Mouse (Mus musculus) forebrain, embryonic 16.5 days (tissue): ENCODE data around the gene Rasgrf2. TPM values are rescaled to one million over a fixed set of nuclear protein-coding genes. Genes with fewer than 3 reads are reported as not detected.

Source experiments
- ATAC-seq: fragments of 200-750 bp; cut with Nextera tagmentation; 2 replicates; pipeline ENCODE4 v1.8.0; 2017; ENCODE audit warnings: mild to moderate bottlenecking, moderate library complexity
- H3K27ac ChIP-seq: fragments of 300-500 bp; sonication (generic); 2 replicates; pipeline ENCODE4 v1.5.1; 2014; ENCODE audit warnings: low read length, control low read depth
- H3K27me3 ChIP-seq: fragments of 300-500 bp; sonication (generic); replicated peaks from 2 replicates; pipeline ENCODE4 v1.6.1; 2014; ENCODE audit warnings: low read length; ENCODE audit not compliant: control insufficient read depth, insufficient read depth
- H3K36me3 ChIP-seq: fragments of 300-500 bp; sonication (generic); 2 replicates; pipeline ENCODE4 v1.6.1; 2014; ENCODE audit not compliant: control insufficient read depth, insufficient read depth
- H3K4me1 ChIP-seq: fragments of 300-500 bp; sonication (generic); replicated peaks from 2 replicates; pipeline ENCODE4 v1.6.1; 2014; ENCODE audit warnings: low read length; ENCODE audit not compliant: control insufficient read depth, insufficient read depth
- H3K4me2 ChIP-seq: fragments of 300-500 bp; sonication (generic); 2 replicates; pipeline ENCODE4 v1.6.1; 2014; ENCODE audit warnings: mild to moderate bottlenecking, low read length, control low read depth
- H3K4me3 ChIP-seq: fragments of 300-500 bp; sonication (generic); replicated peaks from 2 replicates; pipeline ENCODE4 v1.5.1; 2014; ENCODE audit warnings: mild to moderate bottlenecking, low read length, control low read depth
- H3K9ac ChIP-seq: fragments of 300-500 bp; sonication (generic); replicated peaks from 2 replicates; pipeline ENCODE4 v1.6.1; 2014; ENCODE audit warnings: low read depth, low read length, control low read depth
- H3K9me3 ChIP-seq: fragments of 300-500 bp; sonication (generic); 2 replicates; pipeline ENCODE4 v1.6.1; 2016; ENCODE audit warnings: low read length; ENCODE audit not compliant: control insufficient read depth
- WGBS: fragments of 180-500 bp; shearing (Covaris S2); extraction: QIAGEN DNeasy Blood & Tissue Kit; methylation state at CpG from one replicate; pipeline ENCODE4 v1.1.7; 2014; 5-methylcytosine and 5-hydroxymethylcytosine counted together
- polyA plus RNA-seq: library from polyadenylated mRNA; unstranded; fragments of >200 nt; fragmentation: Nextera tagmentation; extraction: Ambion mirVana; gene quantifications from 2 replicates; pipeline ENCODE4 v1.2.1, GENCODE M21; 2015

The Rasgrf2 gene
- polyA plus RNA-seq, 1 experiment from 2014 or later: 4.0 TPM

DNA sequence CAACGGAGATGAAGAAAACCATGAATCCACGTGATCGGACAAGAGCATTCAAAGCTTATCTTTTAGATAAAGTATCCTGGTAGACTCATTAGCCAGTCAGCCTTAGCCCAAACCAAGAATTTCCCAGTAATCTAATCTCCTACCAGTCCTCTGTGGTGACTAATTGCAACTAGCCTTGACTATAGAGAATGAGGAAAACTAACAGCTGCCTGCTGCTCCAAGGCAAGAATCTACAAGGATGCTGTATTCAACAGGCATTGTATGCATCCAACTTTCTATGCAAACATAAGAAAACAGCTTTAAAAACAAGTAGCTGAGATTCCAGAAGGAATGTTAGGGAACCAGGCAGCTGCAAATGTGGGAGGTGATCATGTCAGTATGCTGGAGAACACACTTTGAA is 149.4 kb downstream of the Rasgrf2 start:
- H3K27ac ChIP-seq: no peak overlapping the region
- no peak overlapping the region for H3K4me3 ChIP-seq
- ATAC-seq: no peak
- no peak overlapping the region for H3K9ac ChIP-seq
- no peaks in the 10 kb centered on the region for H3K9me3 ChIP-seq
- no peak overlapping the region for H3K4me2 ChIP-seq
- H3K36me3 ChIP-seq: no peaks in the 10 kb centered on the region
- WGBS: 91% methylated on average over 3 of the region's 3 CpGs
- H3K4me1 ChIP-seq: peaks cover 5% of the 10 kb centered on the region; the same call in 1 of the 2 replicates
- no peaks in the 10 kb centered on the region for H3K27me3 ChIP-seq

GRCm38 (mm10) chr13:91981414-91981813 is 150.0 kb downstream of the Rasgrf2 start:
- H3K36me3 ChIP-seq: no peaks in the 10 kb centered on the region
- no peak overlapping the region for H3K4me2 ChIP-seq
- no peaks in the 10 kb centered on the region for H3K27me3 ChIP-seq
- H3K4me1 ChIP-seq: peaks cover 5% of the 10 kb centered on the region; the same call in 1 of the 2 replicates
- no peaks in the 10 kb centered on the region for H3K9me3 ChIP-seq
- no peak for ATAC-seq
- no peak overlapping the region for H3K27ac ChIP-seq
- H3K4me3 ChIP-seq: no peak overlapping the region
- 88% methylated on average over 1 of the region's 1 CpGs for WGBS
- no peak overlapping the region for H3K9ac ChIP-seq

DNA sequence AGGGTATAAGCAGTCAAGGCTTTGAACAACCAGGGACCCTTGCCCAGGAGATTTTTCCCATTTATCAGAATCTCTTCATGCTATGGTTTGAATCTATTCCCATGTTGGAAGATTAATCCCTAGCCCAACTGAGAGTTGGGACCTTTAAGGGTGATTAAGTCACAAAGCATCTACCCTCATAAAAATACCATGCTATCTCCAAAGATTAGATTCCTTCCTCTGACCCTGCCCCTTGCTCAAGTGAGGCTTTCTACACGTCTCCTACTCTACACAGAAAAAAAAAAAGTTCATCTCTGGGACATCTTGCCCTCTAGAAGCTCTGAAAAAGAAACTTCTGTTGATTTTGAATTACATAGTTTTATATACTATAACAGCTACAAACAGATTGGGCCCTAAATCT is 154.5 kb downstream of the Rasgrf2 start:
- H3K9ac ChIP-seq: no peak overlapping the region
- ATAC-seq: no peak
- 86% methylated on average over 1 of the region's 1 CpGs for WGBS
- no peaks in the 10 kb centered on the region for H3K27me3 ChIP-seq
- no peaks in the 10 kb centered on the region for H3K9me3 ChIP-seq
- H3K4me3 ChIP-seq: no peak overlapping the region
- H3K27ac ChIP-seq: no peak overlapping the region
- no peak overlapping the region for H3K4me2 ChIP-seq
- no peaks in the 10 kb centered on the region for H3K4me1 ChIP-seq
- H3K36me3 ChIP-seq: no peaks in the 10 kb centered on the region

- WGBS: 74% methylated on average over 2 of the region's 2 CpGs
- H3K9ac ChIP-seq: no peak overlapping the region
- no peaks in the 10 kb centered on the region for H3K36me3 ChIP-seq
- H3K9me3 ChIP-seq: no peaks in the 10 kb centered on the region
- no peaks in the 10 kb centered on the region for H3K27me3 ChIP-seq
- no peaks in the 10 kb centered on the region for H3K4me1 ChIP-seq
- H3K27ac ChIP-seq: no peak overlapping the region
- no peak for ATAC-seq
- no peak overlapping the region for H3K4me3 ChIP-seq
- H3K4me2 ChIP-seq: no peak overlapping the region
Observed at GRCm38 (mm10) chr13:91976541-91976940, 154.9 kb downstream of the Rasgrf2 start.

- no peak overlapping the region for H3K4me2 ChIP-seq
- no peak overlapping the region for H3K4me3 ChIP-seq
- no peaks in the 10 kb centered on the region for H3K9me3 ChIP-seq
- H3K9ac ChIP-seq: no peak overlapping the region
- H3K27ac ChIP-seq: peak overlapping the region; percentile 27
- no peak for ATAC-seq
- no peaks in the 10 kb centered on the region for H3K27me3 ChIP-seq
- H3K4me1 ChIP-seq: no peaks in the 10 kb centered on the region
- WGBS: 96% methylated on average over 1 of the region's 1 CpGs
- no peaks in the 10 kb centered on the region for H3K36me3 ChIP-seq
Observed at GRCm38 (mm10) chr13:91974154-91974553, 157.3 kb downstream of the Rasgrf2 start.

- Histone ChIP-seq H3K9ac (no peak overlapping the region), H3K4me1 (no peaks in the 10 kb centered on the region), H3K4me3 (no peak overlapping the region), H3K4me2 (no peak overlapping the region), H3K9me3 (no peaks in the 10 kb centered on the region), H3K27me3 (no peaks in the 10 kb centered on the region), H3K36me3 (no peaks in the 10 kb centered on the region), H3K27ac (no peak overlapping the region)
- WGBS: 83% methylated on average over 3 of the region's 3 CpGs
- ATAC-seq: no peak
Observed at GRCm38 (mm10) chr13:91971246-91971645, 160.2 kb downstream of the Rasgrf2 start.

GRCm38 (mm10) chr13:91956474-91956873 is 175.0 kb downstream of the Rasgrf2 start:
- Histone ChIP-seq H3K27ac (no peak overlapping the region), H3K9ac (no peak overlapping the region), H3K9me3 (no peaks in the 10 kb centered on the region), H3K4me2 (no peak overlapping the region), H3K36me3 (no peaks in the 10 kb centered on the region), H3K27me3 (no peaks in the 10 kb centered on the region), H3K4me3 (no peak overlapping the region), H3K4me1 (0 out of 2 replicates have a peak, but pooled peaks cover 2% of the 10 kb centered on the region)
- no peak for ATAC-seq

DNA sequence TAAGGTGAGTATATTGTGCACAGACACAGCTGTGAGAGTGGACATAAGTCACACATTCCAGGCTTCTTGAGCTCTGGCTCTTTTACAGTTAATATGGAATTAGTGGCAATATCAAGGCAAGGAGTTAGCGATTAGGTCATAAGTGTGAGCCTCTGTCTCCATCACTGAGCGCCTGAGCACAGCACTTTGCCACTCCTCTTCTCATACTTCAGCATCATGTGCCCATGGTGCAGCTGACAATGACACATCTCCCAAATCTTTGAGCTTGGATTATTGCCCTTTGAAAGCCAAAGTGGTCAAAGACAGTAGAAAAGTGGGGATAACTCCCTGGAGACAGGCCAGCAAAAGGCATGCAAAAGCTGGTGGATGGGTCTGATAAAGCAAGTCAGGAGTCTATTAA is 175.8 kb downstream of the Rasgrf2 start:
- Histone ChIP-seq H3K9ac (no peak overlapping the region), H3K27me3 (no peaks in the 10 kb centered on the region), H3K4me1 (0 out of 2 replicates have a peak, but pooled peaks cover 2% of the 10 kb centered on the region), H3K4me3 (no peak overlapping the region), H3K27ac (no peak overlapping the region), H3K9me3 (no peaks in the 10 kb centered on the region), H3K36me3 (no peaks in the 10 kb centered on the region), H3K4me2 (no peak overlapping the region)
- no peak for ATAC-seq
- 84% methylated on average over 2 of the region's 2 CpGs for WGBS

- no peak overlapping the region for H3K9ac ChIP-seq
- 0 out of 2 replicates have a peak, but pooled peaks cover 2% of the 10 kb centered on the region for H3K4me1 ChIP-seq
- ATAC-seq: peak; percentile 50; the same call in 1 of the 2 replicates
- H3K27me3 ChIP-seq: no peaks in the 10 kb centered on the region
- H3K27ac ChIP-seq: no peak overlapping the region
- H3K36me3 ChIP-seq: no peaks in the 10 kb centered on the region
- no peaks in the 10 kb centered on the region for H3K9me3 ChIP-seq
- H3K4me2 ChIP-seq: no peak overlapping the region
- WGBS: 50% methylated on average over 1 of the region's 1 CpGs
- H3K4me3 ChIP-seq: no peak overlapping the region
Observed at GRCm38 (mm10) chr13:91955175-91955574, 176.3 kb downstream of the Rasgrf2 start.

DNA sequence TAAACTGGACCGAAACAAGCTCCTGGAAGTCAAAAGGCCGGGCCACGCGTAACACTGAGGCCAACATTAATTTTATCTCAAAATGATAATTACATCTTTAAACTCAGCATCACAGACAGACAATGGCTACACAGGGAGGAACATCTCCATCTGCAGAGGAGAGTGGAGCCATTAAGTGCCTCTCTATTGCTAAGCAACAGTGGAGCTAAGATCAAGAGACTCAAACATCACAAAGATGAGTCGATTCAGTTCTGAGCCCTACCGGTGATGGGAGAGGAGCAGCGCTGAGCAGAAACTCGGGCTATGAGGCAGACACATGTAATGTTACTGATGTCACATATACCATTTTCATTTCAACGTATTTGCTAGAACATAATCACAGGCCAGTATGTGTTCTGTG is 191.3 kb downstream of the Rasgrf2 start:
- H3K4me2 ChIP-seq: no peak overlapping the region
- ATAC-seq: peak; percentile 84

More for the DNA sequence above, 191.3 kb downstream of the Rasgrf2 start:
- WGBS: 82% methylated on average over 9 of the region's 9 CpGs
- Histone ChIP-seq H3K9me3 (no peaks in the 10 kb centered on the region), H3K4me3 (no peak overlapping the region), H3K27ac (no peak overlapping the region), H3K36me3 (no peaks in the 10 kb centered on the region), H3K9ac (no peak overlapping the region), H3K27me3 (no peaks in the 10 kb centered on the region), H3K4me1 (no peaks in the 10 kb centered on the region)
